Mouse (Mus musculus) adrenal gland, postnatal 10 days (tissue): ENCODE data around the gene Cyp46a1. TPM values are rescaled to one million over a fixed set of nuclear protein-coding genes. Genes with fewer than 3 reads are reported as not detected.

Experiments
- DNase-seq: peaks from one replicate; pipeline ENCODE4 v3.0.0; 2021; ENCODE audit warnings: mixed read lengths
- total RNA-seq, 2 experiments: library from RNA; stranded (reverse); gene quantifications; 2 replicates each; pipeline ENCODE4 v1.2.3; 2021

Gene Cyp46a1
- total RNA-seq, 2 experiments from 2014 or later, result 1.6 to 2.2 TPM

- peak; percentile 76 for DNase-seq
Measured at GRCm38 (mm10) chr12:108365340-108365739, 31.2 kb downstream of the Cyp46a1 start.

- DNase-seq, result no peak
Measured at GRCm38 (mm10) chr12:108365868-108366267, 31.7 kb downstream of the Cyp46a1 start.

- DNase-seq, result no peak
Measured at GRCm38 (mm10) chr12:108367909-108368308, 33.7 kb downstream of the Cyp46a1 start.

GRCm38 (mm10) chr12:108368921-108369320, 34.7 kb downstream of the Cyp46a1 start:
- DNase-seq, result no peak

- DNase-seq, result peak; percentile 45
Measured at GRCm38 (mm10) chr12:108370596-108371428, 36.6 kb downstream of the Cyp46a1 start, which contains the start of gene Eml1. Gene Eml1 (plus strand): TSS chr12:108370957.

- no peak for DNase-seq
Measured at GRCm38 (mm10) chr12:108371429-108371765, 37.2 kb downstream of the Cyp46a1 start.

- DNase-seq, result no peak
Measured at GRCm38 (mm10) chr12:108372241-108372640, 38.1 kb downstream of the Cyp46a1 start.

GRCm38 (mm10) chr12:108373611-108374010, 39.4 kb downstream of the Cyp46a1 start:
- no peak for DNase-seq

GRCm38 (mm10) chr12:108374689-108375088, 40.5 kb downstream of the Cyp46a1 start:
- DNase-seq, result no peak

- no peak for DNase-seq
Measured at GRCm38 (mm10) chr12:108378379-108379133, 44.4 kb downstream of the Cyp46a1 start.

GRCm38 (mm10) chr12:108386476-108387232, 52.5 kb downstream of the Cyp46a1 start:
- peak; percentile 56 for DNase-seq

- no peak for DNase-seq
Measured at GRCm38 (mm10) chr12:108389718-108390117, 55.5 kb downstream of the Cyp46a1 start.

- DNase-seq, result peak; percentile 55
Measured at GRCm38 (mm10) chr12:108392254-108393044, 58.3 kb downstream of the Cyp46a1 start.

GRCm38 (mm10) chr12:108393082-108393481, 58.9 kb downstream of the Cyp46a1 start:
- no peak for DNase-seq

GRCm38 (mm10) chr12:108393637-108394036, 59.5 kb downstream of the Cyp46a1 start:
- DNase-seq, result peak; percentile 95

GRCm38 (mm10) chr12:108394534-108395284, 60.5 kb downstream of the Cyp46a1 start:
- no peak for DNase-seq

- no peak for DNase-seq
Measured at GRCm38 (mm10) chr12:108395285-108395660, 61.1 kb downstream of the Cyp46a1 start.

- DNase-seq, result peak; percentile 42
Measured at GRCm38 (mm10) chr12:108396081-108396947, 62.1 kb downstream of the Cyp46a1 start.

- peak; percentile 41 for DNase-seq
Measured at GRCm38 (mm10) chr12:108398681-108399080, 64.5 kb downstream of the Cyp46a1 start.

- no peak for DNase-seq
Measured at GRCm38 (mm10) chr12:108399191-108399590, 65.0 kb downstream of the Cyp46a1 start.
